Mouse (Mus musculus) MN1 (cell line): Measurements from ENCODE around the gene Nol10.

Experiments
- DNase-seq: peaks from one replicate; pipeline ENCODE4 v3.0.0-alpha.2; 2016; ENCODE audit warnings: low spot score

Nol10 gene

DNA sequence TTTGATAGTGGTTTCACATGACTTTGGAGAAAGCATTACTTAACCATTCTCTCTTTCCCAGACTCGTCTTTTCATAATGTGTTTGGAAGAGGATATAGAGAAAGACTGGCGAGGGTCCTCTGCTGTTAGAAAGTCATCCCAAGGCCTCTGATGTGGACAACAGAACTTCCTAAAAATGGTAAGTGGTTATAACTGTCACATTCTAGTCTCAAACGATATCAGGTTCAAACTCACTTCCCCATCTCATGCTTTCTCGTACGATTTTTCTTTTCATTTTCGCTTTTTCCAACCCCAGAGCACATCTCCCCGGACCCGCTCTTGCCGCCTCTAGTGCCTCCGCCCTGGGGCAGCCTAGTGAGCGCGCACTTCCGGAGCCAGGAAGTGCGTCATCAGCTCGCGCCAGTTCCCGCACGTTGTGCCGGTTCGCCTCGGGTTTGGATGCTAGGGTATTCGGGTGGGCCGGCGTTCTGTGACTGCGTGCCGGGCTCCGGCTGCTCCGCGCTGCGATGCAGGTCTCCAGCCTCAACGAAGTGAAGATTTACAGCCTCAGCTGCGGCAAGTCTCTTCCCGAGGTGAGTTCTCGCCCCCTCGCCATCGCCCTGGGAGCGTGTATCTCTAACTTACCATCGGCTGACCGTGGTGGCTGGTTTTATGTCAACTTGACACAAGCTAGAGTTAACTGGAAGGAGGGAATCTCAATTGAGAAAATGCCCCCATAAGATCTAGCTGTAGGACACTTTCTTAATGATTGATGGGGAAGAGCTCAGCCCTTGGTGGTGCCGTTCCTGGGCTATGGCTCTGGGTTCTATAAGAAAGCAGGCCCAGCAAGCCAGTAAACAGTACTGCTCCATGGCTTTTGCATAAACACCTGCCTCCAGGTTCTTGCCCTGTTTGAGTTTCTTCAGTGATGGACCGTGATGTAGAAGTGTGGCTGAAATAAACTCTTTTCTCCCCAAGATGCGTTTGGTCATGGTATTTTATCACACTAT is at the start of gene Nol10:
Nol10 (plus strand) TSS at position 411 of the 989 bp plus-strand sequence.
- DNase-seq = peak; percentile 94

DNA sequence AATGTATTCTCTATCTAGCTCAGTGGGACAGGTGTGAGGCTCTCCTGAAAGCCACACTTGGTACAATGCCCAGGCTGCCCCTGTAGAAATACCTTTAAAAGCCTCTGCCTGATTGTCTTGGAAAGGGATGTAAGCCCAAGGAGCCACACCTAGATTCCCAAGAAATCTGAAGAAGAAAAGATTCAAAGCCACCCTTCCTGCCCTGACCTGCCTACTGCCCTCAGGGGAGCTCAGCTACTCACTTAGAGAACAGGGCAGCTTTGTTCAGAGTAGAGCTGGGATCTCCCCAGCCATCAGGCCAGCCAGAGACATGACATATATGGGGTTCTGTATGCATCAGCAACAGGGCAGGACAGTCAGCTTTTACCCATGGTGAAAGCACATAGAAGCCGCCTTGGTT is 48.4 kb upstream of the Nol10 start:
- no peak for DNase-seq

DNA sequence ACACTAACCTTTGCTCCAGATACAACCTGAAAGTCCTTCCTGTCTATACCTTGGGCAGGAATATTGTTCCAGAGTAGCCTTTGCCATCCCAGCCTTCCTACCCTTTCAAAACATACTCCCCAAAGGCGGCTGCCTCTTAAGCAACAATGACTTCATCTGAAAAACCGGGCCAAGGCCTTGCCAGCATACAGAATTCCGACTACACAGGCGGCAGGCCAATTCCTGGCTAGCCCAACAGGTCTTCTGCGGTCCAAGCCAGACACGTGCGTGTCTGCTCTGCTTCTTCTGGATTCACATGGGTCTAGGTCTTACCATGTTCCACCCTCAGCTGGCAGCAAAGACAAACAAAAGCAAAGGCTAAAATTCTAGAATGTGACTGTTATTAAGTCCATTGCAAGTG is 42.8 kb upstream of the Nol10 start:
- no peak for DNase-seq

DNA sequence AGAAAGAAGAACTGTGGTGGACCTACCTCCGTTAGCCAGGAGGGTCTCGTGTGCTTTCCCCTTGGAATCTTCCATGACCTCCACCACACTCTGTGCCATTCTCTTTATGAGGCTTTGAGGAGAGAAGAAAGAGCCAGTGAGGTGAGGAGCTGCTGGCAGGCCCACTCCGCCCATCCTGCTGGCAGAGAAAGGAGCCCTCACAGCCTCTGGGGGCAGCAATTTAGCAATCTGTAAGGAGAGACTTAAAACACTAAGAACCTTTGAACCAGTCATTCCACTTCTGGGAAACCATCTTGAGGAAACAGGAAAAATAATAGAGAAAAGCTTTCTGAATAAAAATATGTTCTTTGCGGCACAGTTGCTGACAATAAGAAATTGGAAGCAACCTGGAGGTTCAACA is 40.0 kb upstream of the Nol10 start:
- no peak for DNase-seq

DNA sequence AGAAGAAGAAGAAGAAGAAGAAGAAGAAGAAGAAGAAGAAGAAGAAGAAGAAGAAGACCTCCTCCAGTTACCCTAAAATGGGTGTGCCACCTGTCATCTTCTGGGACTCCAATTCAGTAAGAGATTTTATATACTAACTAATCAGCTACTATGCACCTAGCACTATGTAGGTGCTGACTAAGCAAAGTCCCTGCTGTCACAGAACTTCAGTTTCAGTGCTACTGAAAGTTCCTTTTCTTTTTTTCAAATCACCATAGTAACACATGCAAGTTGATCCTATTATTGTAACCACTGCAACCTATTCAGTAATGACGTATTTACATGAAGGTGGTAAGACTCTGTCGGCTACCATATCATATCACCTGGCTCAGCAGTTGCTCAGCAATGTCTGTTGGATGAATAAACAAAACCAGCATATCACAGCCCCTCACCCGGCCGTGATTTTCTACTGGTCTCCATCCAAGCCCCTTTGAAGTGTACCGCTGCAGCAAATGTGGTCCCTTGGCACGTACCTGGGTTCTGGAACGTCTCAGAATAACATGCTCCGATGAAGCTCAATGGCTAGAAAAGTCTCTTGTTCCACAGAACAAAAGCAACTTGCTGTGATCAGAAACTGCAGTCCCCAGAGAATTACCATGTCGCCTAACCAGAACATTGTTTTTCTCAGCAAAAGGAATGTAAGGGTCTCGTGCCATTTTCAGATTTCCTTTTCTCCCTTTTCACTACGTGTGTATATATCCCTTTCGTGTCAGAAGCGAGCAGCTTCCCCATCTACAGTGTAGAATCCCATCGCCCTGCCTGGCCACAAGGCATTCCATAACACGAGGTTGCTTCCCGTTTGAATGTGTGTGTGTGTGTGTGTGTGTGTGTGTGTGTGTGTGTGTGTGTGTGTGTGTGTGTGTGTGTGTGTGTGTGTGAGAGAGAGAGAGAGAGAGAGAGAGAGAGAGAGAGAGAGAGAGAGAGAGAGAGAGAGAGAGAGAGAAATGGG is 37.1 kb upstream of the Nol10 start:
- no peak for DNase-seq

DNA sequence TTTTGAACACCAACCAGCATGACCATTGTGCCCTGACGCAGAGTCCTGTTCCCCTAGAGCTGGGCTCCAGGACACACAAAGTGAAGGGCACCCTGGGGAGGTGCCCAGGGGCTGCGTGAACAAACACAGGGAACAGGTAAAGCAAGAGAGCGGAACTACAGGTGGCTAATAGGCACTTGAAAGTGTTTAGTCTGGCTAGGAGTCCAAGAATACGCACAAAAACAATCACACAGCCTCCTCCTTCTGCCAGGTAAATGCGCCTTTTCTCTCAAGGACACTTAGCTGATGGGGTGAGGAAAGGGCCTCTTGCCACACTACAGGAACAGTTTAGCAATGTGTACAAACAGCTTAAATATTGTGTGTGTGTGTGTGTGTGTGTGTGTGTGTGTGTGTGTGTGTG is 32.2 kb upstream of the Nol10 start:
- DNase-seq = no peak

DNA sequence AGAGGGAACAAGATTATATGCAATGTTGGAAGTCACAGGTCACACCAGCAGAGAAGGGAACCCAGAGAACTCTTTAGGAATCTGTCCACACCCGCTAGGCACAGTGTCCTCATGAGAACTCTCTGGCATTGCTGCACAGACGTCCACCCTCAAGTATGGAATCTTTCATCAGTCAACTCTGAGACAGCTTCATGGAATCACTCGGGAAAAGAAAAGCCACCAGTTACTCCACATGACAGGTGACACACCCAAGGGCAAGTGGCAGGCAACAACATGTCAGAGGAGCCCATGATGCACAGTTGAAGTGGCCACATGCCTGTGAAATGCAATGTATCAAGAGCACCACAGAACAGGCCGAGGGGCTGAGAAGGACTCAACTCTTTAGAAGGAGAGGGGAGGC is 30.3 kb upstream of the Nol10 start:
- DNase-seq = no peak

DNA sequence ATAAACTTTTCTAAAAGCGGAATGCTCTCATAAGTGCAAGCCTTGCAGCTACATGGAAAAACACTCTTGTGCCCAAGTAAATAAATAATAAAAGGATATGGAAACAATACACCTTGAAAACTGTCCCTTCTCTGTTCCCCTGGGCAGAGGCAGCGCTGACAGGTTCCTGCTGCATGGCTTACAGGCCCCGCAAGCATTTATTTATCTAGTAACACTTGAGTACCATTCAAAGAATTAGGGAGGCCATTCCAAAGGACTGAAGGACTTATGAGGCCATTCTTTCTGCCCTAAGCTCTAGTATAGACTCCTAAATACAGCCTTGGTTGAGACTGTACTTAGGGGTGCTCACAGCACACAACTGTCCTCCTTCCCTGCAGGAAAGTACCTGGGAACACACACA is 29.8 kb upstream of the Nol10 start:
- no peak for DNase-seq

DNA sequence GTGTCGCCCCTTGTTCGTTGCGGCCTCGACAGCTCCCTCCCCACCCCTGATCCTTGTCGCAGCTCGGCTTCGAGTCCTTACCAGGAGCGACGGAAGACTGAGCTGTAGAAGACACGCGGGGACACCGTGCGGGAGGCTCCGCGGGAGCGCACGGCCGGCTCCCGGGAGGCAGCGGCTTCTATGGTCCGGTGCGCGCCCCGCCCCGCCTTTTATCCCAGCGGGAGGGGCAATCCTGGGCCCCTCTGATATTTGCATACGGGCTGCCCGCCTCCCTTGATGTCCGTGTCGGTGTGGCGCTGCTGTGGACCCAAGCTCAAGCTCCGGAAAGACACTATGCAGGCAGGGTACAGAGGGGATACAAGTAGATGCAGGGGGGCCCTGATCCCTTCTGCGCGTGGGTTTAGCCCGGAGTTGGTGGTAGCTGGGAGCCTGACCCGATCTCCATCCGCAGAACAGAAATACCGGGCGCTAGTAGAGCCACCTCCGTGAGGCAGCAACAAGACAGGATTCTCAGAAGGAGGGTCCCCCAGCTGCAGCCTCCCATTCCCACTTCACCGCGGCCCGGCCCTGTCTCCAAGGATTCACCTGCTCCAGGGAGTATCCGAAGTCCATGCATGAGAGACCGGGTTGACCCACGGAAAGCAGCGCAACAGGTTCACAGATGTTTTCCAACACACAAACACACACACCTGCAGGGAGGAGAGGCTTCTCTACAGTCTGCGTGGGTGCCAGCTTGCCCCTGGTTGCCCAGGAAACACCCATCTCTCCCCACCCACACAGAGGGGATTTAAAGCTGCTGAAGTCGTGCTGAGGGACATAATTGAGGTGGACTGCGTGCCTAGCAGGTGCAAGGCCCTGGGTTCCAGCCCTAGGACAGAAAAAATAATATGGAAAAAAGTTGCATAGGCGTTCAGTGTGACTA is 23.4 kb upstream of the Nol10 start:
- no peak for DNase-seq

DNA sequence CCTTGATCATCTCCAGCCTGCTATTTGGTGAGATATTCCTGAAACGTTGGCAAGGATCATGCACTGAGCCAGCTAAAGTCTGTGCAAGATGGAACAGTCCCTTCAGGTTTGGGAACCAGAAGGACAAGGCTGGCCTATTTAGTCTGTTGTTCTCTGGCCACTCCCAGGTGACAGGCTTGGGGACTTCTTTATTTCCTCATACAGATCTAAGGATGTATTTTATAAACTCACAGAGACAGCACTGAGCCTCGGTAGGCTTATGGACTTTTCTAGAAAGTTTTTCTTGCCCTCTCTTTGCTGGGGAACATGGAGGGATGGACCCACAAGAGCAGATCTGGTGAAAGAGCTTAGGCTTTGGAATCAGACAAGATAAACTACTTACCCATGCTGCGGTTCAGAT is 19.0 kb upstream of the Nol10 start, which contains the start of gene Atp6v1c2:
Atp6v1c2 (minus strand) TSS at position 101 of the 400 bp plus-strand sequence.
- DNase-seq = no peak

DNA sequence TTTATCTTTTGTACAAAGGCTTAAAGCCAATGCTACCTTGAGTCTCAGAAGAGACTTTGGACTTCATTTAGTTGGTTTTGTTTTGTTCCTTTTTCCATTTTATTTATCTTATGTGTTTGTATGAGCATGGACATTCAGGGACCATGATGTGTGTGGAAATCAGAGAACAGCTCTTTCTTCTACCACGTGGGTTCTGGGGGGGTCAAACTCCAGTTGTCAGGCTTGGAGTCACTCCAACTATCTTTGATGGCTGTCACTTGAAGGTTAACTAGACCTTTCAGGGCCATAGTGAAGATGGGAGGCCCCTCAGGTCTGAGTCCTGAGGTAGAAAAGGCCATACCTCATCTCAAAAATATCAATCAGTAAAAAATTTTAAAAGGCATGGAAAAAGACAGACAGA is 14.8 kb upstream of the Nol10 start:
- no peak for DNase-seq

DNA sequence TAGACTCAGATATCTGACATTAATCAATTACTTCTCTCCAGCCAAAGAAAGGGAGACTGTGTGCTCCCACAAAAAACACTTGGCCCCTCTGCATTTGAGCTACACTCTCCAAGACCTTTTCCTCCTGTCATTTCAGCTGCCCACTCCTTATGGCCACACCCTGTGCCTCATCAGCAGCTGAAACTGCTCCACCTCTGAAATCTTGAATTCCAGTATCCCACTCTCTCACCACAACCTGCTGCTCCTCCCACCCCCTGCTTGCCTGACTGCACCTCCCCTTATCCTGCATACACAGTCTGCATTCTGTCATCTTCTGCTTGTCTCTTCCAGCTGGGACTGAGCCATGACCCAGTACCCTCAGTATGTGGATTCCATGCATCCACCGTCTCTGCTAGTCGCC is 9.9 kb upstream of the Nol10 start:
- DNase-seq = no peak

DNA sequence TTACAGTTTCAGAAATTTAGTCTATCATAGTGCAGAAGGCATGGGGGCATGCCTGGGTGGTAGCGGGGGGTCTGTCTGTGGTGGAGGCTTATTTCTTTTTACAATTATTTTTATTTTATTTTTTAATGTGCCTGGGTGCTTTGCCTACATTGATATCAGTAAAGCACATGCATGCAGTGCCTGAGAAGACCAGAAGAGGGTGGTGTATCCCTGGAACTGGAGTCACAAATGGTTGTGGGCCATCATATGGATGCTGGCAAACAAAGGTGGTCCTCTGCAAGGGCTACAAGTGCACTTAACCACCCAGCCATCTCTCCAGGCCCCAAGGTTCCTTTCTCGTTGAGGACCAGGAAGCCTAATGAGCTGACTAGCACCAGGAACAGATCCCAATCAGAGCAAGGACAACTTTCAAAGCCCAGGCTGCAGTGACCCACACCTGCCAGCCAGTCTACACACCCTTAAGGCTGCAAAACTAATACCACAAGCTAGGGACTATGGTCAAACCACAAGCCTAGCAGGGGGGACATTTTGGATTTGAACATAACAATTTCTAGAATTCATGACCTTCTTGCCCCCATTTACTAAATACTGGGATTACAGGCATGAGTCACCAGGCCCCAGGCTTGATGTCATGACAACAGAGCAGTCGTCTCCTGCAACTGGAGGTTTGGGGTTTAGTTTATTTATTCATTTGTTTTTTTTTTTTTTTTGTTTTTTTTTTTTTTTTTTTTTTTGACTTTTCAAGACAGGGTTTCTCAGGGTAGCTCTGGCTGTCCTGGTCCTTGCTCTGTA is 8.9 kb upstream of the Nol10 start:
- no peak for DNase-seq

DNA sequence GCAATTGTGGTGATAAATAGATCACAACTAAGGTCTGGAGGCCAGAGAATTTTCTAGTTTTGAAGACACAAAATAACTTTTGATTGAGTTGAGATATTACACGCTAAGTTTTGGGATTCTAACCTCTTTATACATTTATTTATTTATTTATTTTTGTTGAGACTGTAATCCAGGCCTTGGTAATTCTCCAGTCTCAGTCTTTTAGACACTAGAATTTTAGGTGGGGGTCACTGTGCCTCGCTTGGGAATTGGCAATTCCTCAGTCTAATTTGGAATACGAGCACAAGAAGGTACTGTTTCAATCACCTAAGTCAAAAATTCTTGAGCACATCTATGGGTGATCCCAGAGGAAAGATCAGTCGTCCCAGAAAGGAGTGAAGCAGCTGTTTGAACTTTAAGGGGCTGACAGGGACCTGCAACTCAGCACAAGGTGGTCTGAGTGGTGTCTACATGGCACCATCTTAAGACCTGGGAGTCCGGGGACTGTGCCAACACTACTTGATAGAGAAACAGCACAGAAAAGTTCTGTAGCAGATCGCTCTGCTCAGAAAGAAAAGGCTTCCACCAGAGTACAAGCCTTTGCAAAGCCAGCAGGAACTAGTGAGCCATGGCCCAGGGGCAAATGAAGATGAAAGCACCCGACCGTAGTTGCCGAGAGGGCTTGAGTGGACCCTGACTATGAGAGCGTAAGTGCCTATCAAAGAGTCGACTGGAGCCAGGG is 771 bp upstream of the Nol10 start:
- peak; percentile 33 for DNase-seq

DNA sequence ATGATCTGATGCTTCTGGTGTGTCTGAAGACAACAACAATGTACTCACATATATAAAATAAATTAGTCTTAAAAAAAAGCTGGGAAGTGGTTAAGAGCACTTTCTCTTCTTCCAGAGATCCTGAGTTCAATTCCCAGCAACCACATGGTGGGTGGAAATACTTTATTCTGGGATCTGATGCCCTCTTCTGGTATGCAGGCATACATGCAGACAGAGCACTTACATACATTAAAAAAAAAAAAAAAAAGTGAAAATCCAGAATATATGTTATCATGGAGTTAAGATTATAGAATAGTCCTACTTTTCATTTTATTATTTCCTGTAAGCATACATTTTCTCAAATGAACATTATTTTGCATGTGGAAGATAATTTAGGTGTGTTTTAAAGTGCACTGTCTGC is 1.8 kb downstream of the Nol10 start:
- DNase-seq = no peak

DNA sequence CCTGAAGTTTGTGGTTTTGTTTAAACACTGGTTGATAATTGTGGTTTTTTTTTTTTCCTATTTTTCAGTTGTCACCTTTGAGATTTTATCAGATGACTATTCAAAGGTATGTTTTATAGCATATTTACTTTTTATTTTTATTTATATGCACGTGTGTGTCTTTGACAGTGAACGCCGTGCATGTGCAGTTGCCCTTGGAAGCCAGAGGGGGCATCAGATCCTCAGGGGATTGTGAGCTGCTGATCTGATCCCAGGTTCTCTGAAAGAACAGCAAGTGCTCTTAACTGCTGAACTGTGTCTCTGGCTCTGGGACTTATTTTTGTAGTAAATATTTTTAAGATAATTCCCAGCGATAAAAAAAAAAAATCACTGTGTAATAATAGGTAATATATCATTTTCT is 8.6 kb downstream of the Nol10 start:
- DNase-seq = no peak

DNA sequence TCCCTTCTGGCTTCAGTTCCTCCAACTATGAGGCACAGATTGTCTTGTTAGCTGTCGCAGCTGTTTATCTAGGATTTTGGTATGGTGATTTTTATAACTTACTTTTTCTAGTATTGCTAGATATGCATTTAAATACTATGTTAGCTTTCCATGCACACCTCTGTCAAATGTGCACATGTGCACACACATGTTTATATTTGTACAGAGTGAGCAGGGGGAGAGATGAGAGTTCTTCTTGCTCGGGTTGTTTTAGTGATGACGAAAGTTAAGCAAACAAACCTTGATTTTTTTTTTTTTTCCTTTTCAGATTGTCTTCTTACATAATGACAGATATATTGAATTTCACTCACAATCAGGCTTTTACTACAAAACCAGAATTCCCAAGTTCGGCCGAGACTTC is 9.5 kb downstream of the Nol10 start:
- no peak for DNase-seq

DNA sequence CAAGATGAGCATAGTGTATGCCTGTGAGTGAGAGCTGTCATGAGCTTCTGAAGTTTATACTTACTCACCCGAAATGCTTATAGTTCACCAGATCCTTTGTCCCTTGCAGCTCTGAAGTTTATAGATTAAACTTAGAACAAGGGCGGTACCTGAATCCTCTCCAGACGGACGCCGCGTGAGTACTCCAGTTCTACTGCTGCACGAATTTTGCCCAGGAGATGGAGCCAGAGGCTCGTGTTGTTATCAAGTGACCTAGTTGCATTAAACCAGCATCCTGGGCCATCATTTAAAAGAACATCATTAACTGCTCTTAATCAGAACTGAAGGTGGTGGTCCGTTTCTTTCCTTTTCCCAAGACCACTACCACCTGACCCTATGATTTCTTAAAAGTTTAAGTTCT is 10.7 kb downstream of the Nol10 start:
- no peak for DNase-seq

DNA sequence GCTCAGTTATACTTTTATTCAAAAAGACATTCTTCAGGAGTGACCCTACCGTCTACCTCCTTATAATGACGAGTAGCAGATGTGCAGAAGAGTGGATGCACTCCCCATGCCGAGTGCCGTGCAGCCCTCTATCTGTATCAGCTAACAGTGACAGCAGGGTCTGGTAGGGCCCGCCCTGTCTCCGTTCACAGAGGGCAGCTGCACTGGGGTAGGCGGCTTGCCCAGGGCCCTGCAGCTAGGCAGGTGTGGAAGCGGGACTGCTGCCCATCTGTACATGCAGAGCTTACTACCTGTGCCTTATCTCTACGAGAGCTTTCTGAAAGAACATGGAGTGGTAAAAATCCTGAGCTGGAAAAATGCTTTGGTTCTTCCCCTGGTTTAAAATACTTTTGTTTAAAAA is 11.8 kb downstream of the Nol10 start:
- no peak for DNase-seq

DNA sequence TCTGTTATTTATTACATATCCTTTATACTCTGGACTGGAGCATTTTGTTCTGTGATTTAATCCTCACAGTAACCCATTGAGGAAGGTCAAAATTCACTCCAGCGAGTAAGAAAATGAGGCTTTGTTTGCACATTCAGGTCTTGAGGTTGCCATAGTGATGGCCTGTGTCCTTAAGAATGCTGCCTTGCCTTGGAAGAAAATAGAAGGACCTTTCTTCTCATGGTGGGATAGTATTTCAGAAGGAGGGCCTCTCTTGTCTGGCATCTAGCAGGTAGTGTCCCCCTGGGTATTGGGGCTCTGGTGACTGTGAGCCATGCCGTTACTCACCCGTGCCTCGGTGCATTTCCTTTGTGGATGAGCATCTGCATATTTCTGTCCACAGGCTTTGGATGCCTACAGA is 12.4 kb downstream of the Nol10 start:
- DNase-seq = no peak
